1 mouse cellular context compared by ENCODE assay signal in genomic region chr19:42038310-42038709, GRCm38 (mm10).
TF ChIP-seq lines count a peak whose summit lies in the region.

No protein-coding gene starts in this region.

TF ChIP-seq in CH12.LX, 34 proteins besides CTCF, POLR2A, EP300 and RAD21 (continued from another document):
- TF ChIP-seq USF2 (conservative IDR thresholded peaks at IDR 0.05; ENCODE audit: low read depth, low read length) (peak; percentile 58), ZC3H11A (IDR thresholded peaks at IDR 0.05; ENCODE audit: low read depth, low read length) (no peak), GABPA (IDR thresholded peaks at IDR 0.05; ENCODE audit: insufficient replicate concordance, low read depth, low read length) (no peak)
